Mouse (Mus musculus) olfactory bulb, adult 2 months (tissue): Measurements from ENCODE around the gene Zfp182.

ENCODE experiments used
- CTCF ChIP-seq: fragments of 200-500 bp; IDR thresholded peaks from 2 replicates; pipeline ENCODE4 v1.5.1; 2012; ENCODE audit warnings: low read depth, mild to moderate bottlenecking, low read length, moderate library complexity; ENCODE audit not compliant: insufficient read depth
- POLR2A ChIP-seq: fragments of 200-500 bp; IDR thresholded peaks from 2 replicates; pipeline ENCODE4 v1.6.1; 2012; ENCODE audit warnings: mild to moderate bottlenecking, low read depth, low read length, moderate library complexity; ENCODE audit not compliant: insufficient read depth

- TF ChIP-seq CTCF (no peak), POLR2A (no peak)
These were observed 6.0 kb upstream of the Zfp182 start, which contains the start of gene Spaca5 for GRCm38 (mm10) chrX:21068106-21068505.
